Mouse (Mus musculus) splenic B cell, adult 2 months (primary cell): ENCODE measurements around the gene Esp31.

Source experiments
- DNase-seq: peaks from one replicate; pipeline ENCODE4 v3.0.0-alpha.2; 2011; ENCODE audit warnings: low read depth, low spot score
- H3K27me3 ChIP-seq: 2 replicates; pipeline ENCODE4 v1.6.1; 2012; ENCODE audit warnings: mild to moderate bottlenecking, low read length, moderate library complexity, mixed read lengths; ENCODE audit not compliant: control insufficient read depth, poor library complexity, insufficient read depth, severe bottlenecking
- H3K36me3 ChIP-seq: 2 replicates; pipeline ENCODE4 v1.6.1; 2012; ENCODE audit warnings: mild to moderate bottlenecking, low read length, moderate library complexity, mixed read lengths; ENCODE audit not compliant: control insufficient read depth, poor library complexity, insufficient read depth, severe bottlenecking

Gene Esp31

DNA sequence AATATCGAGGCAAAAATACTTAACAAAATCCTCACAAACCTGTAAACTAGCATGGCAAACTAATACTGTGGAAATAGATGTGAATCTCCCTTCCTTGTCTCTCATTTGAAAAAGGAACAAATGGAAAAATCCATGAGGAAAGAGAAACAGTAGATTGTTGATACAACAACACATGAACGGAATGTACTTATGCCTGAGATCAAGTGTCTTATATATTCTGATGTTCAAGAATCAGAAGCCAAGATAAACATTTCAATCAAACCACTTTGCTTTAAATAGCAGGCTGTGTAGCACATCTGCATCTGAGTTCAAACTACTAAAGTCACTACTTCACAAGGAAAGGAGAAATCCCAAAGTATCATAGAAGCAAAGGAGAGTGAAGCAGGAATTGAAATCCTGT is at the start of gene Esp31:
Gene Esp31 (plus strand): TSS at position 301 of the 400 bp plus-strand sequence.
- no peaks in the 10 kb centered on the region for H3K36me3 ChIP-seq
- no peak for DNase-seq
- H3K27me3 ChIP-seq = no peaks in the 10 kb centered on the region
